Mouse (Mus musculus): ENCODE measurements around the gene Gm10778.
"Not testable (repeated sequence)": the region's sequence is repeated elsewhere in the genome, so short reads cannot be mapped to it uniquely, and the experiment has no call there.

Gene Gm10778

DNA sequence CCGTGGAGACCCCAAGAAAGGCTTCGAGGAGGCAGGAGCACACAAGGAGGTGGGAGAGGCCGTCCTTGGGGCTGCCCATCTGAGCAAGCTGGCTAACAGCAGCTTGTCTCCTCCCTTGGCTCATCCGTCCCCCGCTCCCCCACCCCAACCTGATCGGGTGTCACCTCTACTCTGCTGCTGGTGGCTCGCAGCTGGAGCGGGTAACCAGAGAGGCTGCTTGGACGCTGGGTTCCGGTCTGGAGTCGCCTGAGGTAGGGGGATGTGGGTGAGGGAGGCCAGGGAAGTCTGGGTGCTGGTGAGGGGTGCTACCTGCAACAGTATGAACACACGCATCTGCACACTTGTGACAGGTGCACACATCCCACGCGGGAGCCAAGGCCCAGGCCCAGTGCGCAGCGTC lies 20.5 kb upstream of the Gm10778 start, which contains the start of gene Ankrd24:
TSS of gene Ankrd24 (plus strand) at position 151 of the 400 bp plus-strand sequence.
- DNase-seq = peak in 1 of 2 experiments; percentile 19

GRCm38 (mm10) chr10:81633253-81634099 lies 15.4 kb upstream of the Gm10778 start:
- DNase-seq = peak; percentile 95 to 96

DNA sequence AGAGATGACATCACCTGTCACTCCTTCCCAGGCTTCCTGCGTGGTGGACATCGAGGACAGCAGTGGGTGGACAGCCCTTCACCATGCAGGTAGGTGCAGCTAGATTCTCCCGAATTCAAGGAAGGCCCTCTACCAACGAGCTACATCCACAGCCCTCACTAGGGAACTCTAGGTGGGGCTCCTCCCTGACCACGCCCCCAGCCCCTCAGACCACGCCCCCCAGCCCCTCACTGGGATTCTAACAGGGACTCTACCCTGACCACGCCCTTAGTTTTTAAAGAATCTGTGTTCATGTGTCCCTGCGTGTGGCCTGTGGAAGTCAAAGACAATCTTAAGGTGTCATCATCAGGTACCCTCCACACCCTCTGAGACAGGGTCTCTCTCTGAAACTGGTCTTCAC lies 12.5 kb upstream of the Gm10778 start:
- no peak for DNase-seq

DNA sequence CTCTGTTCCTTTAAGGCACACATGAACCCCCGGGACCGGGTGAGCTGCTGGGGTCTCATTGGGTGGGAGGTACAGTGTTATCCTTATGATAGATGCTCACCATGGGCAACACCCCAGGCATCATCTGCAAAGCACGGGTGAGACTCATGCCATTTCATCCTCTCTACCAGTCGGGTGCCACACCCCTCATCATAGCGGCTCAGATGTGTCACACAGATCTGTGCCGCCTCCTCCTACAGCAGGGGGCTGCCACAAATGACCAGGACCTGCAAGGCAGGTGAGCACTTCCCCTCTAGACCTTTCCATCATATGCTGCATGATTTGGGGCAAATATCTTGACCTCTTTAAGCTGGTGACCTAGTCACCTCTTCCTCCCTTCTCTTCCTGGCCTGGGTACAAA lies 10.8 kb upstream of the Gm10778 start:
- DNase-seq = no peak

DNA sequence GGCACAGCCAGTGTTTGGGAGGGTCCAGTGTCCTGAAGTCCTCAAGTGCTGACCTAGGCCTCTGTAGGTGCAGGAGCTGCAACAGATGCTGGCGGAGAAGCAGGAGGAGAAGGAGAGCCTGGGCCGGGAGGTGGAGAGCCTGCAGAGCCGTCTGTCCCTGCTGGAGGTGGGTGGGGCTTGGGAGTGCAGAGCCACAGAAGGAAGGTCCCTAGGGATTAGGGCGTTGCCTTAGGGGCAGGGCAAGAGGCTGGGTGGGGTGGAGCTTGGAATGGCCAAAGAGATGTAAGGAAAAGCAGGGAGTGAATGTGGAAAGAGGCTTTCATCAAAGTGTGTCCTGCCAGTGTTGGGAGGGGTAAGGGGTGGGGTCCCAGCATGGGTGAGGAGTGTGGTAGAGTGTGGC lies 8.0 kb upstream of the Gm10778 start:
- peak; percentile 38 to 46 for DNase-seq

DNA sequence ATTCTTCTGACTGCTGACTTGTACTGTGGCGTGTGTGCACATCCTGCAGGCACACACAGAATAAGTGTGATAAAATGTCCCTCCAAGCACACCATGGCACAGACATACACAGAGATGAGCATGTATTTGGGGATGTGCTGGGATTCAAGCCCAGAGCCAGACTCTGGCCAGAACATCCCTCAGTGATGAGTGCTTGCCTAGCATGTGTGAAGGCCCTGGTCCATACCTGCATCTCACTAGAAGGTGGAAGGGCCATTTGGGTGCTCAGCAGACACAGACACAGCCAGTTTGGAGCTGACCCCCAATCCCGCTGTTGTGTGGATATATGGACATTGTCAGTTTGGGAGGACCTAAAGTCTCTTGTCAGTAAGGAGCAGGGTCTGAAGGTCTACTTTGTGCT lies 7.3 kb upstream of the Gm10778 start:
- DNase-seq = no peak

DNA sequence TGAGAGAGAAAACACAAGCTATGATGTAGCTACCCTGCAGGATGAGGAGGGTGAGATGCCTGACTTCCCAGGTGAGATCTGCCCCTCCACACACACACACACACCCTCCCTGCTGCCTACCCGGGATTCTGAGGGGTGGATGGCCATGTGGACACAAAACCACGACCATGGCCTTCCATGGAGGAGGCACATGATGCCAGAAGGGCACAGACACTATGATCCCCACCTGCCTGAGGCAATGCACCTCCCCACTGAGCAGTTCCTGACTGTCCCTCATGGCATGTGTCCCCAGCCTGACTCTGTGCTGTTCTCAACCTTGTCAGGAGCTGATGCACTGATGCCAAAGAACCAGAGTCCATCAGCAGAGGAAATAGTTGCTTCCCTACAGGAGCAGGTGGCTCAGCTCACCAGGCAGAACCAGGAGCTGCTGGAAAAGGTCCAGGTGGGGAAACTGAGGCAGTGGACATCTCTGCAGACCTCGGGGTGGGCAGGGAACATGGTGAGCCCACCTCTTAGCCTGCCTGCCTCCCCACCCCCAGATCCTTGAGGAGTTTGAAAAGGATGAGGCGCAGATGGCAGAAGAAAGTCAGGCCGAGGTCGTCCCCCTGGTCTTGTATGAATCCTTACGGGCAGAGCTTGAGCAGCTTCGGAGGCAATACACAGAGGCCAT lies 6.7 kb upstream of the Gm10778 start:
- no peak for DNase-seq

GRCm38 (mm10) chr10:81642648-81643448 lies 6.0 kb upstream of the Gm10778 start:
- peak in 1 of 2 experiments; percentile 19 for DNase-seq

- peak; percentile 96 to 98 for DNase-seq
Observed at GRCm38 (mm10) chr10:81643449-81644055, 5.3 kb upstream of the Gm10778 start.

- no peak for DNase-seq
Observed at GRCm38 (mm10) chr10:81644162-81644561, 4.7 kb upstream of the Gm10778 start.

DNA sequence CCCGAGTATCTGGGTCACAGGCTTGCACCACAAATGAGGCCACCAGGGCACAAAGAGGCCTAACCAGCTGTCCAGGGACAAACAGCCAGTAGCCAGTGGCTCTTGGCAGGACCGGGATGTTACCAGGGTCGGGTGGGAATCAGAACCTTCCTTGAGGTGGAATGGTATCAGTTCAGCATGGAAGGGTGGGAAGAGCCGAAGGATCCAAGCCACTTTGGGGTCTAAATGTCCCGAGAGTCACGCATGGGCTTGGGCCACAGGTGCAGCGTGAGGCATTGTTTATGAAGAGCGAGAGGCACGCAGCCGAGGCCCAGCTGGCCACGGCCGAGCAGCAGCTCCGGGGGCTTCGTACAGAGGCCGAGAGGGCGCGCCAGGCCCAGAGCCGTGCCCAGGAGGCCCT lies 4.1 kb upstream of the Gm10778 start:
- DNase-seq = no peak

DNA sequence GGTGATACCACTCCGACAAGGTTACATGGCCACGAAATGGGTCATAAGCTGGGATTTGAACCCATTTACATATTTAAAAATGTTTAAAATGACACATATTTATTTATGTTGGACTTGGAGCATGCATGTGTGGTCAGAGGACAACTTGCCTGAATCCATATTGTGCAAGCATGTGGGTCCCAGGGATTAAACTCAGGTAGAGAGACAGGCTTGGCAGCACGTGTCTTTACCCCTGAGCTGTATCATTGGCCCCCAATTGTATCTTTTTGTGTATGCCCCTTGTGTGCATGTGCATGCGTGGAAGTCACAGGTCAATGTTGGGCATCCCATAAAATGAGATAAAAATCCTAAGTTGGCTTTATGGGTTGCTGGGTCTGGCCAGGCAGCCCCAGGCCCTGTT lies 3.5 kb upstream of the Gm10778 start:
- no peak for DNase-seq

- DNase-seq = no peak
Observed at GRCm38 (mm10) chr10:81646015-81646555, 2.8 kb upstream of the Gm10778 start.

DNA sequence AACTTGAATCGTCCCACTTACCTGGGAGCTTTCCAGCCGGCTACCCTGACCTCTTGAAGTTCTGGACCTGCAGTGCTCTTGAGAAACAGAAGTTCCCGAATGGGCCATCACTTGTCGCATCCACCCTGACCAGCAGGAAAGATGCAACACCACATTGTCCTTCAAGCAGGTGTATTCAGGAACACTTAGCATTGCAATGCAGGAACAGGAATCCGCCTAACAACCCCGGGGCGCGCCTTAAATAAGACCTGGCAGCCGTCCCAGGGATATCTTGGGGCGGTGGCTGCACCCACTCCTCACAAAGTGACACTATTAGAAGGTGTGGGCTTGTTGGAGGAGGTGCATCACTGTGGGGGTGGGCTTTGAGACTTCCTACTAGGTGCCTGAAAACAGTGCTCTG lies 6.3 kb downstream of the Gm10778 start:
- peak in 1 of 2 experiments; percentile 0 for DNase-seq

- DNase-seq = no peak
Observed at GRCm38 (mm10) chr10:81656174-81656573, 7.3 kb downstream of the Gm10778 start.

- not testable (repeated sequence) for DNase-seq
Observed at GRCm38 (mm10) chr10:81687114-81687513, 38.3 kb downstream of the Gm10778 start.

GRCm38 (mm10) chr10:81704531-81705301 lies 55.9 kb downstream of the Gm10778 start, which contains the start of gene Zfp433:
Gene Zfp433, plus strand, starts transcription at chr10:81704825.
- not testable (repeated sequence) for DNase-seq
